Mouse (Mus musculus) urinary bladder, adult 2 months (tissue): ENCODE results near the gene Ttc41. TPM values are rescaled to one million over a fixed set of nuclear protein-coding genes. Genes with fewer than 3 reads are reported as not detected.

ENCODE experiments used
- DNase-seq: peaks from one replicate; pipeline ENCODE4 v3.0.0; 2022; ENCODE audit warnings: low spot score
- polyA plus RNA-seq: library from polyadenylated mRNA; depleted of rRNA; stranded (reverse); fragments of >200 nt; gene quantifications from 2 replicates; pipeline ENCODE4 v1.2.3, GENCODE M21; 2012; rRNA removed

Gene Ttc41
- polyA plus RNA-seq, 1 experiment: 2.7 TPM

- no peak for DNase-seq
Measured at GRCm38 (mm10) chr10:86825871-86826522, 120.4 kb downstream of the Ttc41 start.

Other genes starting within 250 kb of the Ttc41 start
- gene Syn3, start 206.9 kb upstream of the Ttc41 start, polyA plus RNA-seq: 0.73 and 1.0 TPM in 2 replicates
- gene Hsp90b1, start 302 bp upstream of the Ttc41 start, polyA plus RNA-seq: 197 and 228 TPM in 2 replicates
- not detected in 2 replicates for gene Gm49358, start 58.2 kb downstream of the Ttc41 start, polyA plus RNA-seq
- gene Nt5dc3, start 73.2 kb downstream of the Ttc41 start, polyA plus RNA-seq: 18.3 and 22.4 TPM in 2 replicates